Mouse (Mus musculus) myocyte (in vitro differentiated cells): ENCODE results near the gene Fate1. TPM values are rescaled to one million over a fixed set of nuclear protein-coding genes. Genes with fewer than 3 reads are reported as not detected.

Experiments
- H3K27me3 ChIP-seq: one replicate; pipeline ENCODE4 v1.6.1; 2011; ENCODE audit not compliant: control insufficient read depth, insufficient read depth, insufficient read length
- H3K36me3 ChIP-seq: one replicate; pipeline ENCODE4 v1.6.1; 2011; ENCODE audit not compliant: control insufficient read depth, insufficient read depth
- H3K4me2 ChIP-seq: one replicate; pipeline ENCODE4 v1.6.1; 2011; ENCODE audit warnings: low read depth, control low read depth
- H3K4me3 ChIP-seq: one replicate; pipeline ENCODE4 v1.5.1; 2011; ENCODE audit warnings: mild to moderate bottlenecking, control low read depth, moderate library complexity
- H3K79me2 ChIP-seq: one replicate; pipeline ENCODE4 v1.6.1; 2011; ENCODE audit not compliant: control insufficient read depth, insufficient read depth
- H3ac ChIP-seq: one replicate; pipeline ENCODE4 v1.6.1; 2011; ENCODE audit not compliant: control insufficient read depth, insufficient read length
- CEBPB ChIP-seq: IDR thresholded peaks from 2 replicates; pipeline ENCODE4 v1.6.1; 2011; ENCODE audit warnings: mild to moderate bottlenecking, moderate library complexity; ENCODE audit not compliant: poor library complexity, insufficient read depth, severe bottlenecking
- E2F4 ChIP-seq: IDR thresholded peaks from one replicate; pipeline ENCODE4 v1.6.1; 2011; ENCODE audit warnings: mild to moderate bottlenecking, control low read depth, moderate library complexity; ENCODE audit not compliant: insufficient read depth
- MAX ChIP-seq: IDR thresholded peaks from one replicate; pipeline ENCODE4 v1.6.1; 2011; ENCODE audit warnings: low read depth, mild to moderate bottlenecking, control low read depth
- MYOD1 ChIP-seq, 3 experiments: IDR thresholded peaks; one replicate each; pipeline ENCODE4 v1.6.1; 2011; ENCODE audit warnings: control low read depth in 2 of 3, low read depth in 2 of 3, mild to moderate bottlenecking in 2 of 3, moderate library complexity in 1 of 3; ENCODE audit not compliant: insufficient read length in 2 of 3, control insufficient read depth in 1 of 3
- MYOG ChIP-seq, 3 experiments: IDR thresholded peaks; one replicate each; pipeline ENCODE4 v1.6.1; 2011; ENCODE audit warnings: control low read depth in 2 of 3, low read depth in 2 of 3, mild to moderate bottlenecking in 2 of 3; ENCODE audit not compliant: insufficient read length in 2 of 3, control insufficient read depth in 1 of 3, insufficient read depth in 1 of 3
- POLR2A ChIP-seq: IDR thresholded peaks from one replicate; pipeline ENCODE4 v1.6.1; 2011; ENCODE audit warnings: low read depth, mild to moderate bottlenecking, control low read depth, moderate library complexity; ENCODE audit not compliant: insufficient read length
- POLR2AphosphoS2 ChIP-seq: IDR thresholded peaks from one replicate; pipeline ENCODE4 v1.6.1; 2011; ENCODE audit warnings: low read depth, control low read depth; ENCODE audit not compliant: insufficient read length
- REST ChIP-seq: IDR thresholded peaks from one replicate; pipeline ENCODE4 v1.6.1; 2011; ENCODE audit warnings: mild to moderate bottlenecking, control low read depth, moderate library complexity; ENCODE audit not compliant: insufficient read depth, insufficient read length
- SRF ChIP-seq: IDR thresholded peaks from one replicate; pipeline ENCODE4 v1.6.1; 2011; ENCODE audit warnings: low read depth; ENCODE audit not compliant: control insufficient read depth, insufficient read length
- TCF12 ChIP-seq: IDR thresholded peaks from one replicate; pipeline ENCODE4 v1.6.1; 2011; ENCODE audit warnings: mild to moderate bottlenecking, control low read depth; ENCODE audit not compliant: poor library complexity, insufficient read depth, severe bottlenecking
- TCF3 ChIP-seq: IDR thresholded peaks from one replicate; pipeline ENCODE4 v1.6.1; 2011; ENCODE audit warnings: low read depth, control low read depth; ENCODE audit not compliant: insufficient read length
- USF1 ChIP-seq: IDR thresholded peaks from one replicate; pipeline ENCODE4 v1.6.1; 2011; ENCODE audit warnings: low read depth, mild to moderate bottlenecking, control low read depth, moderate library complexity
- polyA plus RNA-seq: library from polyadenylated mRNA; unstranded; fragments of >200 nt; fragmentation: generic; extraction: Trizol; gene quantifications from one replicate; pipeline ENCODE4 v1.2.1, GENCODE M21; 2012; ENCODE audit warnings: missing spikeins

The Fate1 gene
- not detected for polyA plus RNA-seq

DNA sequence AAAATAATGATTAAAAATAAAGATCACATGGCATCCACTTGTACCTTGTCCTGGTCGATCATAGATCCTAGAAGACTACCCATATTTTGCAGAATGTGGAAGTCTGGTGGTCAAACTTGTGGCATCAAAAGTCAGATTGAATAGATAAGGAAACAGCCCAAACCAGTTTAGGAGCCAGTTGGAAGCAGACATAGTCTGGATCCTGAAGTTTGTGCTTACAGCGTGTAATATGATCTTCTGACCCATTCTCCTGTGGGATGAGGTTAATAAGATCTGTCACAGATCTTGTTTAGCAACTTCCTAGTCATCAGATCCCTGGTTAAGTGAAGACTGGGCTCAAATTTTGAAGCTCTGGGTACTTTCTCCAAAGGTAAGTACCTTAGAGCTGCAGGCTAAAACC lies at the start of gene Fate1:
TSS of gene Fate1 (plus strand) at position 301 of the 400 bp plus-strand sequence.
- Histone ChIP-seq H3K27me3 (no peaks in the 10 kb centered on the region), H3K4me3 (no peak within 1 kb of the TSS), H3K36me3 (no peaks in the 10 kb centered on the region), H3ac (no peak within 1 kb of the TSS), H3K4me2 (no peak within 1 kb of the TSS), H3K79me2 (no peaks in the 10 kb centered on the region)
- no peak for TF ChIP-seq POLR2AphosphoS2
- no peak for TF ChIP-seq MYOG (IDR thresholded peaks at IDR 0.05; ENCODE audit: control insufficient read depth in 1 of 3, insufficient read depth in 1 of 3, insufficient read length in 2 of 3, low read depth in 2 of 3)

DNA sequence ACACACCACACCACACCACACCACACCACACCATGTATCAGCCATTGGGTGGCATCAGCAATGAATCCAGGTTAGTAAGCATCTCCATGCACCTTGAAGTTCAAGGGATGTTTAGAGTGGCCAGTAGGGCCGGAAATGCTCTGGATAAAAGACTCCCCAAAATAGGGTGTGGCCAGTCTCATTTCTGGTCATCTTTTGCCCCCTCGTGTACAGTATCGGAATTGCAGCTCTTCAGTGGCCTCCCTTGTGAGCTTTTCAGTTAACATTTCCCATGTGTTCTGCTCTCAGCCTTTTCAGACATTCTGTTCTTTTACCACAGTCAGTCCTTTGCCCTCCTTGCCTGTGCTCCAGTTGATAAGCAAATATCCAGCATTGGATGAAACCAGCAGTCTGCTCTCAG lies 26.2 kb upstream of the Fate1 start:
- Histone ChIP-seq H3K27me3 (no peaks in the 10 kb centered on the region), H3K4me2 (no peak overlapping the region), H3ac (no peak overlapping the region), H3K4me3 (no peak overlapping the region), H3K36me3 (no peaks in the 10 kb centered on the region), H3K79me2 (no peaks in the 10 kb centered on the region)
- no peak for TF ChIP-seq E2F4
- no peak for TF ChIP-seq SRF
- no peak for TF ChIP-seq TCF12
- TF ChIP-seq CEBPB: no peak
- TF ChIP-seq TCF3: no peak
- no peak for TF ChIP-seq POLR2AphosphoS2
- TF ChIP-seq MYOG (IDR thresholded peaks at IDR 0.05; ENCODE audit: control insufficient read depth in 1 of 3, insufficient read depth in 1 of 3, insufficient read length in 2 of 3, low read depth in 2 of 3): no peak
- no peak for TF ChIP-seq REST
- TF ChIP-seq USF1: no peak
- TF ChIP-seq MYOD1 (IDR thresholded peaks at IDR 0.05; ENCODE audit: control insufficient read depth in 1 of 3, insufficient read length in 2 of 3, low read depth in 2 of 3): no peak
- TF ChIP-seq POLR2A: no peak
- TF ChIP-seq MAX: no peak

DNA sequence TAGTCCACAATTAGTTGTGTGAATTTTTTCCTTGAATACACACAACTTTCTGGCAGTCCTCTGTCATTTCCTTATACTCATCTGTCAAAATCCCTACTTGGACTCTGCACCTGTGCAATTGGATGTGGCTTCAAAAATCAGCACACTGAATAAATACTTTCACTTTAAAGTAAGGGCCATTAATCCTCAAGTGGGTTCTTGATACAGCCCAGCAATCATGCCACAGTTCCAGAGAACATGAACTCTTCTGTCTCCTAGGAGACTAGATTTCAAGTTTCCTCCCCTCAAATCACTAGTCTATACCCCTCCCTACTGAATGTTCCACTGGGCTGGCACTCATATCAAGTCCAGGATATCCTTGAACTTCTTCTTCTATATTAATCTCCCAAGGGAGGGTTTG lies 14.4 kb upstream of the Fate1 start:
- Histone ChIP-seq H3ac (no peak overlapping the region), H3K4me2 (no peak overlapping the region), H3K79me2 (no peaks in the 10 kb centered on the region), H3K36me3 (no peaks in the 10 kb centered on the region), H3K4me3 (no peak overlapping the region), H3K27me3 (peaks cover 6% of the 10 kb centered on the region)
- TF ChIP-seq POLR2A: no peak
- no peak for TF ChIP-seq TCF12
- no peak for TF ChIP-seq REST
- TF ChIP-seq MYOD1 (IDR thresholded peaks at IDR 0.05; ENCODE audit: control insufficient read depth in 1 of 3, insufficient read length in 2 of 3, low read depth in 2 of 3): no peak
- TF ChIP-seq TCF3: no peak
- no peak for TF ChIP-seq POLR2AphosphoS2

DNA sequence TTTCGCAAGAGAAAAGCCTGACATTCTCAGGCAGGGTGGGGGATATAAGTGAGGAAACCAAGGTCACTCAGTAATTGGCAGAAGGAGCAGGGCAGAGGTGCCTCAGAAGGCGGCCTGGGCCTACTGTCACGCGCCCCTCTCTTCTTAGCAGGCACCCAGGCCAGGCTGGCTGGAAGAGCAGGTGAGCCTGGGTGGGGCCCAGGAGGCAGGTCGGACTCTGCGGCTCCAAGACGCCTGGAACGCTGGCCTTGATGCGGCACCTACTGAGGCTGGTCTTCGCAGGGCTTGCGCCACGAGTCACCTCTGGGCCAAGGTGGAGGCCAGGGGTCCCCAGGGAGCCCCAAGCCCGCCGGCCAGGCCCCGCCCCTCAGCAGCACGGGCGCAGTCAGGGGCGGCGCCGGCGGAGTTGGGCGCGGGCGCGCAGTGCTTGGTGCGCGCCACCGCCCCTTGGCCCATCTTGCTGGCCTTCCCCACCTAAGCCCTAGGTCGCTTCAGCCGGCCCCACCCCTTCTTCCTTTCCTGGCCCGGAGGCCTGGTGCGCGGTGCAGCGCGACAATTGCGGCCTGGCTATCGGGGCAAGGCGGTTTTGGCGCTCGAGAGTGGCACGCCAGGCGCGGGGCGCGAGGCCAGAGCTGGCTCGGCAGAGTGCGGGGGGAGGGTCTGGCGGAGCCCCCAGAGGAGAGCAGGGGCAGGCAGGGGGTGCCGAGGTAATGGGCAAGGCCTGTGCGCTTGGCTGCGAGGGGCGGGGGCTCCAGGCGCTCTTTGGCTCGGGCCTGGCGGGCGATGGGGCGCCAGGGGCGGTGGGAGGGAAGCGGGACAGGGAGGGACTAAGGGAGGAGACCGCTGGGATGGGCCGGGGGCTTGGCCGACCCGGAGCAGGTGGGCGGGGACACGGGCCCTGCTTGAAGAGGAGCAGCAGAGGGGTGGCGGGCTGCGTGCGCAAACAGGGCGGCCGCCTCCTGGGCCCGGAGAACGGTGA lies 10.4 kb upstream of the Fate1 start, which contains the start of gene Prrg3:
TSS of gene Prrg3 (plus strand) at position 552 of the 979 bp plus-strand sequence.
- no peak within 1 kb of the TSS for H3K4me2 ChIP-seq
- no peaks in the 10 kb centered on the region for H3K79me2 ChIP-seq
- H3K36me3 ChIP-seq: no peaks in the 10 kb centered on the region
- H3K27me3 ChIP-seq: peaks cover 6% of the 10 kb centered on the region
- no peak within 1 kb of the TSS for H3ac ChIP-seq
- no peak within 1 kb of the TSS for H3K4me3 ChIP-seq
- TF ChIP-seq MYOG (IDR thresholded peaks at IDR 0.05; ENCODE audit: control insufficient read depth in 1 of 3, insufficient read depth in 1 of 3, insufficient read length in 2 of 3, low read depth in 2 of 3): no peak
- no peak for TF ChIP-seq E2F4
- no peak for TF ChIP-seq MYOD1 (IDR thresholded peaks at IDR 0.05; ENCODE audit: control insufficient read depth in 1 of 3, insufficient read length in 2 of 3, low read depth in 2 of 3)
- TF ChIP-seq MAX: no peak
- no peak for TF ChIP-seq POLR2A
- no peak for TF ChIP-seq USF1
- no peak for TF ChIP-seq TCF3
- no peak for TF ChIP-seq REST
- TF ChIP-seq POLR2AphosphoS2: no peak

DNA sequence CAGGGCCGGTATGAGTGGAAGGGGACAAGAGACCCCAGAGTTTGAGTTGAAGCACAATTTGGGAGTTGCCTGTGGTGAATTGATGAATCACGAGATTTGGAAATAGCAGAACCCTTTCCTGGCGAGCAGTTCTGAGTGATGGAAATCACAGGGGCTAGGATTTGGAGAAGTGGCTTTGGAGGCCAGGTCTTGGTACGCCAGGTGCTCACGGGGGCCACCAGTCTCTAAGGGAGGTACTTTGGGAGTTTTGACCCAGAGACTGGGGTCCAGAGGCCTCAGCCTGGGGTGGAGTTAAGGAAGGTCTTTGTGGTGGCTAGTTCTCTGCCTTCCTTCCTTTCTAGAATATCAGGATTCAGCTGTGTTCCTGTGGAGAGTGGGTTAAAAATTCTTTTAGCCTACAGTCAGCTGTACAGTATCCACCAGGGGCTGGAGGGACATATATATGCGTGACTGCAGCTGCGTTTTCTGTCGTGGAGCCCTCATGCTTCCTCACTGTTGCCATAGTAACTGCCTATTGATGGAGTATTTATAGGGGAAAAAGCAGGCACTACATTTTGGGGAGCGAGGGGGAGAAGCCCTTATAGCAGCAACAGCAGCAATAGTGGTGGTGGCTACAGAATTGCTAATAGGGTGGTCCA lies 9.4 kb upstream of the Fate1 start:
- no peak overlapping the region for H3K4me3 ChIP-seq
- H3K79me2 ChIP-seq: no peaks in the 10 kb centered on the region
- peaks cover 6% of the 10 kb centered on the region for H3K27me3 ChIP-seq
- no peaks in the 10 kb centered on the region for H3K36me3 ChIP-seq
- no peak overlapping the region for H3ac ChIP-seq
- TF ChIP-seq MAX (no peak), REST (no peak), SRF (no peak), TCF3 (no peak), POLR2AphosphoS2 (no peak), TCF12 (no peak)
- no peak overlapping the region for H3K4me2 ChIP-seq
